Mouse (Mus musculus): ENCODE data around the gene Slc22a23. TPM values are rescaled to one million over a fixed set of nuclear protein-coding genes. Genes with fewer than 3 reads are reported as not detected.

Gene Slc22a23
- polyA plus RNA-seq, 1 experiment: 10.6 TPM

GRCm38 (mm10) chr13:34235056-34235455, 109.9 kb downstream of the Slc22a23 start:
- no peak for DNase-seq (ENCODE audit: low read depth)

GRCm38 (mm10) chr13:34234439-34234838, 110.5 kb downstream of the Slc22a23 start:
- DNase-seq (ENCODE audit: low read depth): no peak

GRCm38 (mm10) chr13:34232992-34233391, 112.0 kb downstream of the Slc22a23 start:
- no peak for DNase-seq (ENCODE audit: low read depth)

GRCm38 (mm10) chr13:34228905-34229304, 116.1 kb downstream of the Slc22a23 start:
- no peak for DNase-seq (ENCODE audit: low read depth)

GRCm38 (mm10) chr13:34227720-34228661, 117.0 kb downstream of the Slc22a23 start:
- no peak for DNase-seq (ENCODE audit: low read depth)

- DNase-seq (ENCODE audit: low read depth): no peak
Observed at GRCm38 (mm10) chr13:34226940-34227339, 118.0 kb downstream of the Slc22a23 start.

GRCm38 (mm10) chr13:34222985-34223384, 122.0 kb downstream of the Slc22a23 start:
- DNase-seq (ENCODE audit: low read depth): no peak

GRCm38 (mm10) chr13:34219728-34220127, 125.3 kb downstream of the Slc22a23 start:
- no peak for DNase-seq (ENCODE audit: low read depth)

GRCm38 (mm10) chr13:34218776-34219175, 126.2 kb downstream of the Slc22a23 start:
- no peak for DNase-seq (ENCODE audit: low read depth)

GRCm38 (mm10) chr13:34214855-34215254, 130.1 kb downstream of the Slc22a23 start:
- DNase-seq (ENCODE audit: low read depth): no peak

GRCm38 (mm10) chr13:34212735-34213212, 132.2 kb downstream of the Slc22a23 start:
- peak; percentile 59 for DNase-seq (ENCODE audit: low read depth)

GRCm38 (mm10) chr13:34211261-34211775, 133.7 kb downstream of the Slc22a23 start:
- DNase-seq (ENCODE audit: low read depth): no peak

GRCm38 (mm10) chr13:34207714-34208470, 137.1 kb downstream of the Slc22a23 start:
- DNase-seq (ENCODE audit: low read depth): no peak

- DNase-seq (ENCODE audit: low read depth): no peak
Observed at GRCm38 (mm10) chr13:34205216-34205615, 139.8 kb downstream of the Slc22a23 start.

- DNase-seq (ENCODE audit: low read depth): no peak
Observed at GRCm38 (mm10) chr13:34195676-34196075, 149.3 kb downstream of the Slc22a23 start.

GRCm38 (mm10) chr13:34193384-34193783, 151.6 kb downstream of the Slc22a23 start:
- DNase-seq (ENCODE audit: low read depth): no peak

GRCm38 (mm10) chr13:34192414-34193191, 152.4 kb downstream of the Slc22a23 start:
- no peak for DNase-seq (ENCODE audit: low read depth)

GRCm38 (mm10) chr13:34187571-34187970, 157.4 kb downstream of the Slc22a23 start:
- no peak for DNase-seq (ENCODE audit: low read depth)

GRCm38 (mm10) chr13:34185371-34185770, 159.6 kb downstream of the Slc22a23 start:
- peak; percentile 60 for DNase-seq (ENCODE audit: low read depth)

GRCm38 (mm10) chr13:34181624-34182023, 163.4 kb downstream of the Slc22a23 start:
- DNase-seq (ENCODE audit: low read depth): no peak

- no peak for DNase-seq (ENCODE audit: low read depth)
Observed at GRCm38 (mm10) chr13:34174025-34174424, 171.0 kb downstream of the Slc22a23 start.

Measured in gonadal fat pad, adult 2 months (tissue).